Mouse (Mus musculus) erythroblast, embryonic 14.5 days (primary cell): ENCODE data around the gene Vps52. TPM values are rescaled to one million over a fixed set of nuclear protein-coding genes. Genes with fewer than 3 reads are reported as not detected.

Experiments
- H3K27me3 ChIP-seq: 2 replicates; pipeline ENCODE4 v1.6.1; 2012; ENCODE audit warnings: inconsistent platforms; ENCODE audit not compliant: control insufficient read depth
- H3K36me3 ChIP-seq: 2 replicates; pipeline ENCODE4 v1.6.1; 2012; ENCODE audit warnings: mild to moderate bottlenecking, inconsistent platforms; ENCODE audit not compliant: control insufficient read depth
- H3K4me1 ChIP-seq: 2 replicates; pipeline ENCODE4 v1.6.1; 2012; ENCODE audit warnings: inconsistent platforms; ENCODE audit not compliant: control insufficient read depth
- H3K4me3 ChIP-seq: replicated peaks from 2 replicates; pipeline ENCODE3; 2012; ENCODE audit warnings: moderate library complexity, mild to moderate bottlenecking, inconsistent platforms
- H3K9me3 ChIP-seq: 2 replicates; pipeline ENCODE4 v1.6.1; 2012; ENCODE audit warnings: low read length, inconsistent platforms, mixed read lengths; ENCODE audit not compliant: control insufficient read depth
- GATA1 ChIP-seq: IDR thresholded peaks from 2 replicates; pipeline ENCODE4 v1.6.1; 2012; ENCODE audit warnings: low read length, inconsistent platforms, mixed read lengths
- TAL1 ChIP-seq: IDR thresholded peaks from 3 replicates; pipeline ENCODE4 v1.6.1; 2012; ENCODE audit warnings: low read length, inconsistent platforms, mixed read lengths
- polyA plus RNA-seq: library from polyadenylated mRNA; stranded (reverse); fragments of >175 nt; gene quantifications from 2 replicates; pipeline ENCODE4 v1.2.3, GENCODE M21; 2012

The Vps52 gene
- polyA plus RNA-seq, 1 experiment = 10.1 TPM

- H3K4me1 ChIP-seq = peaks cover 83% of the 10 kb centered on the region
- H3K4me3 ChIP-seq = no peak overlapping the region
- peaks cover 32% of the 10 kb centered on the region for H3K9me3 ChIP-seq
- H3K36me3 ChIP-seq = peaks cover 65% of the 10 kb centered on the region
- H3K27me3 ChIP-seq = no peaks in the 10 kb centered on the region; the same call in 1 of the 2 replicates
- TF ChIP-seq TAL1 = no peak
- no peak for TF ChIP-seq GATA1
These were observed 42.3 kb upstream of the Vps52 start for GRCm38 (mm10) chr17:33913264-33913663.

- no peak for TF ChIP-seq TAL1
- TF ChIP-seq GATA1 = no peak
- H3K4me1 ChIP-seq = peaks cover 83% of the 10 kb centered on the region
- peaks cover 71% of the 10 kb centered on the region for H3K36me3 ChIP-seq
- H3K9me3 ChIP-seq = peaks cover 38% of the 10 kb centered on the region
- no peaks in the 10 kb centered on the region; the same call in 1 of the 2 replicates for H3K27me3 ChIP-seq
- H3K4me3 ChIP-seq = no peak overlapping the region
These were observed 41.7 kb upstream of the Vps52 start for GRCm38 (mm10) chr17:33913905-33914304.

GRCm38 (mm10) chr17:33914969-33915391 is 40.6 kb upstream of the Vps52 start:
- peaks cover 71% of the 10 kb centered on the region for H3K36me3 ChIP-seq

GRCm38 (mm10) chr17:33915671-33916250 is 39.9 kb upstream of the Vps52 start, which contains the start of the genes Tapbp and Zbtb22:
TSS of gene Tapbp (plus strand) at chr17:33915899.
TSS of gene Zbtb22 (plus strand) at chr17:33915904.
- H3K4me1 ChIP-seq = peaks cover 84% of the 10 kb centered on the region
- TF ChIP-seq TAL1 = no peak
- no peak for TF ChIP-seq GATA1
- peaks cover 66% of the 10 kb centered on the region for H3K36me3 ChIP-seq
- peaks cover 39% of the 10 kb centered on the region for H3K9me3 ChIP-seq
- H3K4me3 ChIP-seq = peak within 1 kb of the TSS; percentile 78
- H3K27me3 ChIP-seq = no peaks in the 10 kb centered on the region; the same call in 1 of the 2 replicates

More at GRCm38 (mm10) chr17:33914969-33915391, 40.6 kb upstream of the Vps52 start:
- no peaks in the 10 kb centered on the region; the same call in 1 of the 2 replicates for H3K27me3 ChIP-seq
- no peak for TF ChIP-seq TAL1
- TF ChIP-seq GATA1 = no peak
- H3K9me3 ChIP-seq = peaks cover 39% of the 10 kb centered on the region
- peaks cover 83% of the 10 kb centered on the region for H3K4me1 ChIP-seq
- peak overlapping the region; percentile 78 for H3K4me3 ChIP-seq

GRCm38 (mm10) chr17:33916294-33916693 is 39.3 kb upstream of the Vps52 start:
- TF ChIP-seq TAL1 (no peak), GATA1 (no peak)
- Histone ChIP-seq H3K4me1 (peaks cover 85% of the 10 kb centered on the region), H3K36me3 (peaks cover 60% of the 10 kb centered on the region)

GRCm38 (mm10) chr17:33916847-33917655 is 38.6 kb upstream of the Vps52 start:
- Histone ChIP-seq H3K36me3 (peaks cover 55% of the 10 kb centered on the region), H3K4me1 (peaks cover 86% of the 10 kb centered on the region), H3K9me3 (peaks cover 28% of the 10 kb centered on the region), H3K4me3 (peak overlapping the region; percentile 78), H3K27me3 (no peaks in the 10 kb centered on the region; the same call in 1 of the 2 replicates)
- TF ChIP-seq TAL1 = no peak
- TF ChIP-seq GATA1 = no peak

More at GRCm38 (mm10) chr17:33916294-33916693, 39.3 kb upstream of the Vps52 start:
- Histone ChIP-seq H3K4me3 (peak overlapping the region; percentile 78), H3K9me3 (peaks cover 36% of the 10 kb centered on the region), H3K27me3 (no peaks in the 10 kb centered on the region; the same call in 1 of the 2 replicates)

GRCm38 (mm10) chr17:33917656-33918292 is 37.8 kb upstream of the Vps52 start:
- Histone ChIP-seq H3K27me3 (no peaks in the 10 kb centered on the region; the same call in 1 of the 2 replicates), H3K9me3 (peaks cover 25% of the 10 kb centered on the region), H3K4me3 (peak overlapping the region; percentile 78), H3K4me1 (peaks cover 88% of the 10 kb centered on the region), H3K36me3 (peaks cover 53% of the 10 kb centered on the region)
- TF ChIP-seq TAL1 = no peak
- TF ChIP-seq GATA1 = no peak

- no peak for TF ChIP-seq TAL1
- no peak for TF ChIP-seq GATA1
- Histone ChIP-seq H3K4me1 (peaks cover 84% of the 10 kb centered on the region), H3K9me3 (peaks cover 25% of the 10 kb centered on the region), H3K36me3 (peaks cover 47% of the 10 kb centered on the region), H3K4me3 (peak overlapping the region; percentile 78), H3K27me3 (no peaks in the 10 kb centered on the region; the same call in 1 of the 2 replicates)
These were observed 37.1 kb upstream of the Vps52 start for GRCm38 (mm10) chr17:33918293-33919203.
